Mouse (Mus musculus): ENCODE results near the gene Olfr1355.
"Not testable (repeated sequence)": the region's sequence is repeated elsewhere in the genome, so short reads cannot be mapped to it uniquely, and the experiment has no call there.

The Olfr1355 gene

DNA sequence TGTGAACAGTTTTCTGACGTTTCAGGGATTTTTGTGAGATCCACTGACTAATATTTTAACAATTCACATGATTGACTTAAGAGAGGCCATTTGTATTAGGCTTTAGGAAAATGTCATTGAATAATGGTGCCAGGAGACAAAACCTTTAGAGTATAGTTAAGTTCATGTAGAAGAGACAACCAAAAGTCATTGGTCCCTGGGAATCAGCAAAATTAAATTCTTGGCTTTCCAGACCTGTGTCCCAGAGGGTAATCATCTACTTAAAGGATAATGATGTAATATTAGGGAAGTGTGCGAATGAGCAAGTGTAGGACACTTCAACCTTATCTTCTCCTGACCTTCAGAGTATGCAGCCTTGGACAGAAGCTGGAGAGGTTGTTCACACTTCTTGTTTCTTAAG is at the start of gene Olfr1355:
Olfr1355 (plus strand) TSS at position 301 of the 400 bp plus-strand sequence.
- no peak for DNase-seq (ENCODE audit: extremely low read depth, low read depth, low spot score)

DNA sequence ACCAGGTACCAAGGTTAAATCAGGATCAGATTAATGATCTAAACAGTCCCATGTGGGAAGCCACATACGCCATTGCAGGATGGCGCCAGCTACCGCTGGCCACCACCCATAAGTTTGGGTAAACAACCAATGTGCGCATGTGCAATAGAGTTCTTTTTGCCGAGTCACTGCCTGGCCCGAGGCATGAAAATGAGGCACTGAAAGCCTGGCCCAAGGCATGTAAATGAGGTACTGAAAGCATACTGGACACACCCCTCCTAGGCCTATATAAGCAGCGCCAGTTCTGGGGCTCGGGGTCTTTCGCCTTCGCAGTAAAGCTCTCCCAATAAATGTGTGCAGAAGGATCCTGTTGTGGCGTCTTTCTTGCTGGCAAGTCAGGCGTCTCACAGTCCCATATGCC is 34.9 kb upstream of the Olfr1355 start:
- DNase-seq (ENCODE audit: extremely low read depth, low read depth, low spot score), result not testable (repeated sequence)

DNA sequence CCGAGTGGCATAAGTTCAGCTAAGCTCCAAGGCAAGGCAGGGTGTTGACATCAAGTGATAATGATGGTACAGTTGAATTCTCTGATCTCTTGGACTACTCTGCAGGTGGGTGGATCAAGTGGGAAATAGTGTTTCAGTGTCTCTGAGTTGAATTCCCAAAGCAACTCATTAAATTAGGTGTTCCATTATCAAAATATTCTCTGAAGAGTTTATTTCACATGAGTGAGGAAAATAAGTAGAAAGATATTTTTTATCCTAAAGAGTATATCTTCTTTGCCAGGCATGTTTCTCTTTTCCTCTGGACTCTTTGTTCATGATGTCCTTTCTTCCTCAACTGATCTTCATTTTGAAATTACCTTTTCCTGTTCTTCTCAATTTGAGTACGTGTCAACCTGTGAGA is 23.3 kb upstream of the Olfr1355 start, which contains the start of gene Olfr1356:
Olfr1356 (minus strand) TSS at position 101 of the 400 bp plus-strand sequence.
- no peak for DNase-seq (ENCODE audit: extremely low read depth, low read depth, low spot score)

DNA sequence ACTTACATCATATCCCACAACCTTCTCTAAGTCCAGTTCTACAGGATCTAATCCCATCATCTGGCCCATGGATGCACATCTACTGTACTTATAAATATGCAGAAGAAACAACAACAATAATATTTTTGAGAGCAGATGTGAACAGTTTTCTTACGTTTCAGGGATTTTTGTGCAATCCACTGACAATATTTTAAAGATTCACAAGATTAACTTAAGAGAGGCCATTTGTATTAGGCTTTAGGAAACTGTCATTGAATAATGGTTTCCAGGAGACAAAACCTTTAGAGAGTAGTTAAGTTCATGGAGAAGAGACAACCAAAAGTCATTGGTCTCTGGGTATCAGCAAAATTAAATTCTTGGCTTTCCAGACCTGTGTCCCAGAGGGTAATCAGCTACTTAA is 37.5 kb downstream of the Olfr1355 start, which contains the start of gene Olfr1354:
Olfr1354 (plus strand) TSS at position 301 of the 400 bp plus-strand sequence.
- not testable (repeated sequence) for DNase-seq (ENCODE audit: extremely low read depth, low read depth, low spot score)
